Mouse (Mus musculus): ENCODE results near the gene Zbtb20. TPM values are rescaled to one million over a fixed set of nuclear protein-coding genes. Genes with fewer than 3 reads are reported as not detected.

Gene Zbtb20
- polyA plus RNA-seq, 1 experiment, result 9.6 TPM

- Histone ChIP-seq H3K36me3 (ENCODE audit: control insufficient read depth, insufficient read depth, low read length) (peaks cover 3% of the 10 kb centered on the region; the same call in 1 of the 2 replicates), H3K27ac (ENCODE audit: insufficient read depth, low read depth, low read length) (no peak overlapping the region), H3K4me1 (ENCODE audit: control insufficient read depth, insufficient read depth, insufficient read length, low read length) (no peaks in the 10 kb centered on the region), H3K4me3 (ENCODE audit: low read depth, low read length) (no peak overlapping the region), H3K27me3 (ENCODE audit: control insufficient read depth, insufficient read depth, low read length) (no peaks in the 10 kb centered on the region)
- TF ChIP-seq POLR2A (IDR thresholded peaks at IDR 0.05; ENCODE audit: low read depth, low read length) (no peak), CTCF (IDR thresholded peaks at IDR 0.05; ENCODE audit: extremely low read depth, insufficient read length, insufficient replicate concordance, low read depth, low read length) (no peak)
- WGBS, result 95% methylated on average over 6 of the region's 6 CpGs
Measured at GRCm38 (mm10) chr16:43617346-43617745, 741.7 kb downstream of the Zbtb20 start.

GRCm38 (mm10) chr16:43618286-43618685 is 742.6 kb downstream of the Zbtb20 start:
- no peak overlapping the region for H3K27ac ChIP-seq (ENCODE audit: insufficient read depth, low read depth, low read length)
- H3K27me3 ChIP-seq (ENCODE audit: control insufficient read depth, insufficient read depth, low read length), result no peaks in the 10 kb centered on the region
- no peak overlapping the region for H3K4me3 ChIP-seq (ENCODE audit: low read depth, low read length)
- H3K36me3 ChIP-seq (ENCODE audit: control insufficient read depth, insufficient read depth, low read length), result peaks cover 3% of the 10 kb centered on the region; the same call in 1 of the 2 replicates
- no peak for TF ChIP-seq POLR2A (IDR thresholded peaks at IDR 0.05; ENCODE audit: low read depth, low read length)
- TF ChIP-seq CTCF (IDR thresholded peaks at IDR 0.05; ENCODE audit: extremely low read depth, insufficient read length, insufficient replicate concordance, low read depth, low read length), result no peak
- 92% methylated on average over 23 of the region's 23 CpGs for WGBS
- H3K4me1 ChIP-seq (ENCODE audit: control insufficient read depth, insufficient read depth, insufficient read length, low read length), result no peaks in the 10 kb centered on the region

GRCm38 (mm10) chr16:43619277-43619676 is 743.6 kb downstream of the Zbtb20 start:
- TF ChIP-seq CTCF (IDR thresholded peaks at IDR 0.05; ENCODE audit: extremely low read depth, insufficient read length, insufficient replicate concordance, low read depth, low read length), result no peak
- TF ChIP-seq POLR2A (IDR thresholded peaks at IDR 0.05; ENCODE audit: low read depth, low read length), result no peak
- Histone ChIP-seq H3K36me3 (ENCODE audit: control insufficient read depth, insufficient read depth, low read length) (peaks cover 3% of the 10 kb centered on the region; the same call in 1 of the 2 replicates), H3K27me3 (ENCODE audit: control insufficient read depth, insufficient read depth, low read length) (no peaks in the 10 kb centered on the region), H3K4me3 (ENCODE audit: low read depth, low read length) (no peak overlapping the region), H3K4me1 (ENCODE audit: control insufficient read depth, insufficient read depth, insufficient read length, low read length) (no peaks in the 10 kb centered on the region), H3K27ac (ENCODE audit: insufficient read depth, low read depth, low read length) (no peak overlapping the region)
- 70% methylated on average over 6 of the region's 6 CpGs for WGBS

- H3K27ac ChIP-seq (ENCODE audit: insufficient read depth, low read depth, low read length), result no peak overlapping the region
- H3K27me3 ChIP-seq (ENCODE audit: control insufficient read depth, insufficient read depth, low read length), result no peaks in the 10 kb centered on the region
- H3K4me1 ChIP-seq (ENCODE audit: control insufficient read depth, insufficient read depth, insufficient read length, low read length), result no peaks in the 10 kb centered on the region
- 64% methylated on average over 2 of the region's 2 CpGs for WGBS
- peaks cover 3% of the 10 kb centered on the region; the same call in 1 of the 2 replicates for H3K36me3 ChIP-seq (ENCODE audit: control insufficient read depth, insufficient read depth, low read length)
- H3K4me3 ChIP-seq (ENCODE audit: low read depth, low read length), result no peak overlapping the region
- no peak for TF ChIP-seq POLR2A (IDR thresholded peaks at IDR 0.05; ENCODE audit: low read depth, low read length)
- no peak for TF ChIP-seq CTCF (IDR thresholded peaks at IDR 0.05; ENCODE audit: extremely low read depth, insufficient read length, insufficient replicate concordance, low read depth, low read length)
Measured at GRCm38 (mm10) chr16:43620359-43620758, 744.7 kb downstream of the Zbtb20 start.

- peaks cover 1% of the 10 kb centered on the region; the same call in 1 of the 2 replicates for H3K36me3 ChIP-seq (ENCODE audit: control insufficient read depth, insufficient read depth, low read length)
- WGBS, result 92% methylated on average over 5 of the region's 5 CpGs
- TF ChIP-seq POLR2A (IDR thresholded peaks at IDR 0.05; ENCODE audit: low read depth, low read length), result no peak
- TF ChIP-seq CTCF (IDR thresholded peaks at IDR 0.05; ENCODE audit: extremely low read depth, insufficient read length, insufficient replicate concordance, low read depth, low read length), result no peak
- no peaks in the 10 kb centered on the region for H3K4me1 ChIP-seq (ENCODE audit: control insufficient read depth, insufficient read depth, insufficient read length, low read length)
- H3K4me3 ChIP-seq (ENCODE audit: low read depth, low read length), result no peak overlapping the region
- no peak overlapping the region for H3K27ac ChIP-seq (ENCODE audit: insufficient read depth, low read depth, low read length)
- no peaks in the 10 kb centered on the region for H3K27me3 ChIP-seq (ENCODE audit: control insufficient read depth, insufficient read depth, low read length)
Measured at GRCm38 (mm10) chr16:43623315-43624000, 747.8 kb downstream of the Zbtb20 start.

GRCm38 (mm10) chr16:43624876-43625275 is 749.2 kb downstream of the Zbtb20 start:
- WGBS, result 49% methylated on average over 4 of the region's 4 CpGs
- H3K27ac ChIP-seq (ENCODE audit: insufficient read depth, low read depth, low read length), result no peak overlapping the region
- no peaks in the 10 kb centered on the region for H3K36me3 ChIP-seq (ENCODE audit: control insufficient read depth, insufficient read depth, low read length)
- no peak for TF ChIP-seq POLR2A (IDR thresholded peaks at IDR 0.05; ENCODE audit: low read depth, low read length)
- no peak for TF ChIP-seq CTCF (IDR thresholded peaks at IDR 0.05; ENCODE audit: extremely low read depth, insufficient read length, insufficient replicate concordance, low read depth, low read length)
- H3K4me3 ChIP-seq (ENCODE audit: low read depth, low read length), result no peak overlapping the region
- H3K27me3 ChIP-seq (ENCODE audit: control insufficient read depth, insufficient read depth, low read length), result no peaks in the 10 kb centered on the region
- no peaks in the 10 kb centered on the region for H3K4me1 ChIP-seq (ENCODE audit: control insufficient read depth, insufficient read depth, insufficient read length, low read length)

GRCm38 (mm10) chr16:43625289-43625688 is 749.6 kb downstream of the Zbtb20 start:
- WGBS, result 75% methylated on average over 2 of the region's 2 CpGs
- TF ChIP-seq CTCF (IDR thresholded peaks at IDR 0.05; ENCODE audit: extremely low read depth, insufficient read length, insufficient replicate concordance, low read depth, low read length) (no peak), POLR2A (IDR thresholded peaks at IDR 0.05; ENCODE audit: low read depth, low read length) (no peak)
- H3K36me3 ChIP-seq (ENCODE audit: control insufficient read depth, insufficient read depth, low read length), result no peaks in the 10 kb centered on the region

More at GRCm38 (mm10) chr16:43625289-43625688, 749.6 kb downstream of the Zbtb20 start:
- no peaks in the 10 kb centered on the region for H3K27me3 ChIP-seq (ENCODE audit: control insufficient read depth, insufficient read depth, low read length)
- no peak overlapping the region for H3K4me3 ChIP-seq (ENCODE audit: low read depth, low read length)
- H3K4me1 ChIP-seq (ENCODE audit: control insufficient read depth, insufficient read depth, insufficient read length, low read length), result no peaks in the 10 kb centered on the region
- no peak overlapping the region for H3K27ac ChIP-seq (ENCODE audit: insufficient read depth, low read depth, low read length)

Measured in small intestine, adult 2 months (tissue).